Mouse (Mus musculus) megakaryocyte, embryonic 14.5 days (primary cell): ENCODE data around the gene Fars2.

Source experiments
- FLI1 ChIP-seq: IDR thresholded peaks from 2 replicates; pipeline ENCODE4 v1.6.1; 2012; ENCODE audit warnings: low read length, inconsistent platforms, mixed read lengths
- GATA1 ChIP-seq: IDR thresholded peaks from 3 replicates; pipeline ENCODE4 v1.6.1; 2012; ENCODE audit warnings: mixed read lengths, low read length, inconsistent platforms, borderline replicate concordance

- TF ChIP-seq GATA1 (no peak), FLI1 (no peak)
Observed at GRCm38 (mm10) chr13:36276194-36276593, 159.0 kb downstream of the Fars2 start.
